Mouse (Mus musculus) liver, adult (tissue): ENCODE results near the gene Rab4a.

ENCODE experiments used
- GATA4 ChIP-seq: IDR thresholded peaks from 2 replicates; pipeline ENCODE4 v1.6.1; 2014; ENCODE audit warnings: mild to moderate bottlenecking, low read length; ENCODE audit not compliant: insufficient replicate concordance

Rab4a gene

GRCm38 (mm10) chr8:123846509-123846908 lies 40.7 kb downstream of the Rab4a start:
- TF ChIP-seq GATA4 = no peak

- TF ChIP-seq GATA4 = no peak
Measured at GRCm38 (mm10) chr8:123847546-123847945, 41.8 kb downstream of the Rab4a start.

- no peak for TF ChIP-seq GATA4
Measured at GRCm38 (mm10) chr8:123849352-123849751, 43.6 kb downstream of the Rab4a start.

GRCm38 (mm10) chr8:123851590-123851989 lies 45.8 kb downstream of the Rab4a start:
- no peak for TF ChIP-seq GATA4

- TF ChIP-seq GATA4 = no peak
Measured at GRCm38 (mm10) chr8:123854252-123854651, 48.5 kb downstream of the Rab4a start.

- no peak for TF ChIP-seq GATA4
Measured at GRCm38 (mm10) chr8:123854733-123855475, 49.1 kb downstream of the Rab4a start.

GRCm38 (mm10) chr8:123857361-123857760 lies 51.6 kb downstream of the Rab4a start:
- no peak for TF ChIP-seq GATA4

GRCm38 (mm10) chr8:123858574-123858940 lies 52.8 kb downstream of the Rab4a start:
- no peak for TF ChIP-seq GATA4

- no peak for TF ChIP-seq GATA4
Measured at GRCm38 (mm10) chr8:123858941-123859647, 53.3 kb downstream of the Rab4a start.

GRCm38 (mm10) chr8:123859648-123860259 lies 54.0 kb downstream of the Rab4a start, which contains the start of gene Ccsap:
Gene Ccsap, minus strand, starts transcription at chr8:123860209.
- no peak; the same call in 1 of the 2 replicates for TF ChIP-seq GATA4

GRCm38 (mm10) chr8:123860386-123860785 lies 54.6 kb downstream of the Rab4a start:
- no peak for TF ChIP-seq GATA4

GRCm38 (mm10) chr8:123865786-123866185 lies 60.0 kb downstream of the Rab4a start:
- no peak for TF ChIP-seq GATA4

GRCm38 (mm10) chr8:123866971-123867370 lies 61.2 kb downstream of the Rab4a start:
- no peak for TF ChIP-seq GATA4

- no peak for TF ChIP-seq GATA4
Measured at GRCm38 (mm10) chr8:123872048-123872447, 66.3 kb downstream of the Rab4a start.

GRCm38 (mm10) chr8:123873364-123873763 lies 67.6 kb downstream of the Rab4a start:
- no peak for TF ChIP-seq GATA4

- no peak for TF ChIP-seq GATA4
Measured at GRCm38 (mm10) chr8:123874324-123874723, 68.5 kb downstream of the Rab4a start.
